Mouse (Mus musculus) forebrain, postnatal 0 days (tissue): ENCODE data around the gene Caps2. TPM values are rescaled to one million over a fixed set of nuclear protein-coding genes. Genes with fewer than 3 reads are reported as not detected.
"Not testable (repeated sequence)": the region's sequence is repeated elsewhere in the genome, so short reads cannot be mapped to it uniquely, and the experiment has no call there.

Experiments
- ATAC-seq: fragments of 200-750 bp; cut with Nextera tagmentation; 2 replicates; pipeline ENCODE4 v1.8.0; 2017; ENCODE audit warnings: mild to moderate bottlenecking, moderate library complexity
- DNase-seq: peaks from one replicate; pipeline ENCODE4 v3.0.0-alpha.2; 2015
- H3K27ac ChIP-seq: fragments of 300-500 bp; sonication (generic); 2 replicates; pipeline ENCODE4 v1.5.1; 2014; ENCODE audit warnings: low read depth, mild to moderate bottlenecking, antibody characterized with exemption, low read length, moderate library complexity, mixed read lengths
- H3K27me3 ChIP-seq: fragments of 300-500 bp; sonication (generic); 2 replicates; pipeline ENCODE4 v1.6.1; 2014; ENCODE audit warnings: mild to moderate bottlenecking, low read length, mixed read lengths; ENCODE audit not compliant: insufficient read depth
- H3K36me3 ChIP-seq: fragments of 300-500 bp; sonication (generic); 2 replicates; pipeline ENCODE4 v1.6.1; 2014; ENCODE audit warnings: mild to moderate bottlenecking, moderate library complexity; ENCODE audit not compliant: insufficient read depth
- H3K4me1 ChIP-seq: fragments of 300-500 bp; sonication (generic); 2 replicates; pipeline ENCODE4 v1.6.1; 2014; ENCODE audit warnings: antibody characterized with exemption; ENCODE audit not compliant: insufficient read depth
- H3K4me2 ChIP-seq: fragments of 300-500 bp; sonication (generic); 2 replicates; pipeline ENCODE4 v1.6.1; 2014; ENCODE audit warnings: low read depth, mild to moderate bottlenecking, moderate library complexity
- H3K4me3 ChIP-seq: fragments of 300-500 bp; sonication (generic); 2 replicates; pipeline ENCODE4 v1.5.1; 2014; ENCODE audit warnings: low read depth, low read length, mixed read lengths
- H3K9ac ChIP-seq: fragments of 300-500 bp; sonication (generic); 2 replicates; pipeline ENCODE4 v1.6.1; 2014; ENCODE audit warnings: mild to moderate bottlenecking
- H3K9me3 ChIP-seq: fragments of 300-500 bp; sonication (generic); 2 replicates; pipeline ENCODE4 v1.6.1; 2016; ENCODE audit warnings: low read length
- CTCF ChIP-seq: sonication (generic); IDR thresholded peaks from 2 replicates; pipeline ENCODE4 v1.5.1; 2016; ENCODE audit warnings: antibody characterized with exemption, control low read depth, low read depth
- WGBS: fragments of 180-500 bp; shearing (Covaris S2); extraction: QIAGEN DNeasy Blood & Tissue Kit; methylation state at CpG from one replicate; pipeline ENCODE4 v1.1.7; 2014; 5-methylcytosine and 5-hydroxymethylcytosine counted together
- polyA plus RNA-seq: library from polyadenylated mRNA; unstranded; fragments of >200 nt; fragmentation: Nextera tagmentation; extraction: Ambion mirVana; gene quantifications from 2 replicates; pipeline ENCODE4 v1.2.1, GENCODE M21; 2015
- total RNA-seq: library from RNA; depleted of rRNA; stranded (reverse); fragments of >200 nt; gene quantifications from 2 replicates; pipeline ENCODE4 v1.2.3, GENCODE M21; 2014; rRNA removed

Gene Caps2
- total RNA-seq = 0.24 and 0.69 TPM in 2 replicates
- polyA plus RNA-seq = 0.36 and 0.59 TPM in 2 replicates

DNA sequence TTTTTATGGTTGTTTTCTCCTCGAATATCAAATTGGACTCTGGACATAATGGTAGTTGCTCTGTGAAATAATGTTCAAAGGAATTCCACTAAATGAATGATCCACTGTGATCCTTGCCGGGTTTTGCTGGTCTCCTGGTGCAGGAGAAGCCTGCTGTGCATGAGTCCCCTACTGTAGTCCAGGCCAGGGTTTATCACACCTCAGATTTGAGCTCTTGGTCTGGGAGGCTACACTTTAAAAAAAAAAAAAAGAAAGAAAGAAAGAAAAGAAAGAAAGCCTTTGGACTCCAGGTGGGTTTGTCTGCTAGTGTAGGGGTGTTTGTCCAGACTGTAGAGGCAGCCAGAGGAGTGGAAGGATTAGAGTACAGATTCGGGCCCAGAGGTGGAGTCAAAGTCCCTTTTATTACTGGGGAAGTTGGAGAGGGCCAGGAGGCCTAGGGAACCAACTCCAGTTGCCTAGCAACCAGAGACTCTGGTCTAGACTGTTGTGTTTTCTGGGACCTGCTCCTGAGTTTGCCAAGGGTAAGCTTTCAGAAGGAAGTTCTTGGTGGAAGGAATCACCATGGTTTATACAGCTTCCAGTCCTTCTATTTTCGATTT lies at the start of gene Caps2:
TSS of gene Caps2 (plus strand) at position 454 of the 599 bp plus-strand sequence.
- H3K36me3 ChIP-seq = no peaks in the 10 kb centered on the region

DNA sequence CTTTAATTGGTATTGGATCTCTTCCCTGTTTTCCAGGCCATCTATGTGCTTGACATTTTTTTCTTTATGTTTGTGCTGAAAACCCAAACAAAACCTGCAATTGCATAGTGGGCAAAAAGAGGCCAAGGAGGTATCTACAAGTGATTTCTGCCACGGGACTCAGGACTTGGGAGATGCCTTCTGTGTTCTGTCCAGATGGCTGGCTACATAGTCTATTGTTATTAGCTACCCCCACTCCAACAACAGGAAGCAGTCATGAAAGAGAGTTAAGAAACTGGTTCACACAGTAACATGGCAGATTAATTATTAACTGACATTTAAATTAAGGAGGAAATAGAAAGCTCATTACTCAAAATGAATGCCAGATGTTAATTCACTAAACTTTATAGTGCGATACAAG lies 38.3 kb upstream of the Caps2 start:
- ATAC-seq, H3K27me3 ChIP-seq, H3K4me1 ChIP-seq, H3K36me3 ChIP-seq, H3K9ac ChIP-seq, H3K4me3 ChIP-seq, H3K9me3 ChIP-seq, H3K27ac ChIP-seq, DNase-seq, H3K4me2 ChIP-seq: not testable (repeated sequence)
- WGBS = 21% methylated on average over 2 of the region's 2 CpGs

More for the DNA sequence above, at the start of gene Caps2:
- Histone ChIP-seq H3K4me1 (no peaks in the 10 kb centered on the region), H3K27me3 (no peaks in the 10 kb centered on the region), H3K9me3 (no peaks in the 10 kb centered on the region), H3K9ac (no peak within 1 kb of the TSS), H3K27ac (no peak within 1 kb of the TSS), H3K4me3 (no peak within 1 kb of the TSS), H3K4me2 (no peak within 1 kb of the TSS)
- WGBS = 29% methylated on average over 4 of the region's 4 CpGs
- ATAC-seq (peak; percentile 50), DNase-seq (peak; percentile 59)
- TF ChIP-seq CTCF = no peak

DNA sequence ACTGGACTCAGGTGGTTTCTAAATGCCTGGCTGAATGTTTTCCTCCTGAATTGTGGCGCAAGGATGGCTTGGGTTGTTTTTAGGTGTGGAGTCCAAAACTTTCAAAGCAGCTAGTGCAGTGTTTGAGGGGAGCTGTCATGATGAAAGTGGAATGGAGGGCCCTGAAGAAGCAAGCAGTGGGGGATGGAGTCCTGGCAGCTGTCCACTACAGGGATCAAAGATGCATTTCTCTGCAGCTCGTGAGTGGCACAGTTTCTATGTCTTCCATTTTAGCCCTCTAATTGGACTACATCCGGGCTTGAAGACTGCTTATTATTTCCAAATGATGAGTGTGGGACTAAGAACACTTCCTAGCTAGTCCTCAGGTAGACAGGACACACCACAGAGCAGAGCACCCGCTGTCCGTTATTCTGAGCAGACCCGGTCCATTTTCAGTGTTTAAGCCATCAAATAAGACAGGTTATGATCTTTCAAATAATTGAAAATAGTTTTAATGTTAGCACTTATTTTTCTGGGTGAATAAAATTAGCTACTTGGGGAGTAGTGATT lies 35.7 kb upstream of the Caps2 start:
- 56% methylated on average over 6 of the region's 6 CpGs for WGBS
- H3K9me3 ChIP-seq, H3K36me3 ChIP-seq, H3K4me2 ChIP-seq, H3K4me1 ChIP-seq, H3K27ac ChIP-seq, H3K9ac ChIP-seq, ATAC-seq, DNase-seq, H3K4me3 ChIP-seq, H3K27me3 ChIP-seq: not testable (repeated sequence)

DNA sequence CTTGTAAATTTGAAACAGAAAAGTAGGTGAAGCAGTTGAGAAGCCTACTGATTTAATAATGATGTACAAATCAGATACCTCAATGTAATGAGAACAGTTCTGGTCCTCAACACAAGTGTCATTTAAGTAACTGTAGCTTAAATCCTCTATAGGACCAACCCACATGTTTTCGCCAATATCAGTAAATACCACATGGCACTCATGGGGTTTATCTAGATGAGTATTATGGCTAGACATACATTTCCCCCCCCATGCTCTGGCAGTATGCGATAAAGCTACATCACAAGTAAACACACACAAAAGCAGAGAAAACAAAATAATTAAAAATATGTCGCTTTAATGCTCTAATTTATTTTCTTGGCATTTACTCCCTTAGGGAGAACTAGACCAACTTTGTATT lies 31.2 kb upstream of the Caps2 start:
- WGBS = 92% methylated on average over 3 of the region's 3 CpGs
- DNase-seq (no peak), ATAC-seq (no peak)
- H3K9me3 ChIP-seq = no peaks in the 10 kb centered on the region
- no peaks in the 10 kb centered on the region for H3K27me3 ChIP-seq
- H3K27ac ChIP-seq = no peak overlapping the region
- TF ChIP-seq CTCF = no peak
- no peak overlapping the region for H3K4me2 ChIP-seq
- H3K9ac ChIP-seq = no peak overlapping the region
- no peaks in the 10 kb centered on the region for H3K36me3 ChIP-seq
- no peaks in the 10 kb centered on the region for H3K4me1 ChIP-seq
- no peak overlapping the region for H3K4me3 ChIP-seq

DNA sequence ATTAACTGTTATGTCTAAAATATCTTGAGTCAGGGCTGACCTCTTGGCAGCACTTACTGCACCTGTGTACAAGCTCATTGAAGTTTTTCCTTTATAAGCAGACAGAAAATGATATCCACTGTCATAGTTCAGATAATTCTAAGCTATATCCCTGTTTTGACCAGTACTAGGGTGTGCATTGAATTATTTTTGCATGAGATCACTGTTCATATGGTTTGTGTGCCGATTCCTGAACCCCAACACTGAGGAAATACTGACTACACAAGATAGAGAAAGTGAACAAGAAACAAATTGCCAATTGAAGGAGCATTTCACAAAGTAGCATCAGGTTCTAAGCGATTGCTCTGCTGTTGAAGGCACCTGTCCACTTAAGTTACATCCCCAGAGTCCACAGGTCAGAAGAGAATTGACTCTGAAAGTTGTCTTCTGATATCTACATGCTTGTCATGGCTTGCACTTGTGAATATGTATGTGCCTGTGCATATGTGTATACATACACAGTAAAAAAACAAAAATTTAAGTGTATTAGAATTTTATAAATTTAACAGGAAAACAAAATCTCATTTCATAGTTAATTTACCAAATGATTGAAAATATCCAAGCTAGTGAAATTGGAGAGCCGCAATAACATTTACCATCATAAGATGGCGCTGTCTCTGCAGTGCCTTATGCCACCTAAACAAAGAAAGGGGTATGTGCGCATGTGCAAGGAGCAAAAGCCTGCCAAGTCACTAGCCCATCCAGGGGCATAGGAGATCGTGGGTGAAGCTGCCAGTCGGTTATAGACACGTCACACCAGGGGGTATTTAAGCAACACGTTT lies 25.2 kb upstream of the Caps2 start:
- H3K4me1 ChIP-seq = no peaks in the 10 kb centered on the region
- H3K9ac ChIP-seq = peak overlapping the region; percentile 52; the same call in 1 of the 2 replicates
- H3K27ac ChIP-seq = no peak overlapping the region

DNA sequence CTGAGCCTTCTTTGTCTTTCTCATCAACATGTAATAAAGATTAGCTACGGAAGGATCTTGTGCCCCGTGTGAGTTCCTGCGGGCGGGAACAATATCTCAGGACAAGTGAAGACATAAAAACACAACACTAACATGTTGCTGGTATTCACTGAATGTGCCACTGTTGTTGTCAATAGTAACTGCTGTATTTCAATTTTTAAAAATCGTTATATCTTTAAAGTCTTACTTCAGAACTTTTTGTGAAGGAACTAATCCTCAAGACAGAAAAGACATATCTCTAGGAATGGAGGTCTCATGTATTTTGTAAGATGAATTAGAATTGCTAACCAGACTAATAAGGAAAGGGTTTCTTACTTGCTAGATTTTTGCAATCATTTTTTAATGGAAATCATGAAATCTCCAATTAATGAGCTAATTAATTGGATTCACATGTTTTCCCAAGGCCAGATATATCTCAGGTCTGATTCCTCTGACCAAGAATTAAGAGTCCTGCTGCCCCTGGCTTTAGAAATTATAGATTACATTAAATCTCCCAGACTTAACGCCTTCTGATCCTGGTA lies 24.5 kb upstream of the Caps2 start:
- ATAC-seq (peak; percentile 68), DNase-seq (no peak)
- Histone ChIP-seq H3K4me3 (peak overlapping the region; percentile 31), H3K4me2 (peak overlapping the region; percentile 46), H3K9ac (peak overlapping the region; percentile 52; the same call in 1 of the 2 replicates), H3K27me3 (no peaks in the 10 kb centered on the region), H3K27ac (no peak overlapping the region), H3K36me3 (no peaks in the 10 kb centered on the region), H3K9me3 (no peaks in the 10 kb centered on the region), H3K4me1 (no peaks in the 10 kb centered on the region)
- TF ChIP-seq CTCF = no peak
- 24% methylated on average over 6 of the region's 6 CpGs for WGBS

More for the DNA sequence above, 25.2 kb upstream of the Caps2 start:
- Histone ChIP-seq H3K9me3 (no peaks in the 10 kb centered on the region), H3K36me3 (no peaks in the 10 kb centered on the region), H3K4me2 (peak overlapping the region; percentile 46), H3K27me3 (no peaks in the 10 kb centered on the region), H3K4me3 (peak overlapping the region; percentile 31)
- WGBS = 16% methylated on average over 9 of the region's 9 CpGs
- ATAC-seq (peak; percentile 98), DNase-seq (peak; percentile 93)
- peak; percentile 76 for TF ChIP-seq CTCF

DNA sequence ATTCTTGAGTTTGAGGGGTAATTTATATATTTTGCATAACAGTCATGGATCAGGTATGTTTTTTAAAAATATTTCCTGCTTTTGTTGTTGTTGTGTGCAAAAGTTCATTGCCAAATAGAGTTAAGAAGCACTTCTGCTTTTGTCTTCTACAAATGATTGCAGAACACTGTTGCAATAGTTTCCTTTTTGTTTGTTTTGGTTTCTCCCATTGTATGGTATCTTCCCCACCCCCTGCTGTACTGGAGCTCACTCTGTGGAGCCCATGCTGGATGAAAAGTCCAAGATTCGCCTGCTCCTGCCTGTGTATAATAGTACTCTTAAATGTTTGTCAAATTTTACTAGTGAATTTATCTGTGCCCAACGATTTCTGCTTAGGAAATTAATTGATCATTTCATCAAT lies 23.6 kb upstream of the Caps2 start:
- Histone ChIP-seq H3K4me3 (no peak overlapping the region), H3K4me2 (no peak overlapping the region), H3K36me3 (no peaks in the 10 kb centered on the region), H3K4me1 (no peaks in the 10 kb centered on the region), H3K9me3 (no peaks in the 10 kb centered on the region), H3K9ac (no peak overlapping the region), H3K27ac (no peak overlapping the region), H3K27me3 (no peaks in the 10 kb centered on the region)
- DNase-seq = no peak
- no peak for TF ChIP-seq CTCF
- 56% methylated on average over 2 of the region's 2 CpGs for WGBS
- no peak for ATAC-seq
